Mouse (Mus musculus) heart, postnatal 0 days (tissue): Measurements from ENCODE around the gene Pih1d2. TPM values are rescaled to one million over a fixed set of nuclear protein-coding genes. Genes with fewer than 3 reads are reported as not detected.
A peak's percentile ranks its signal among the peaks of the same experiment; 100 is the strongest.

Experiments
- ATAC-seq: fragments of 200-750 bp; cut with Nextera tagmentation; 2 replicates; pipeline ENCODE4 v1.8.0; 2017; ENCODE audit warnings: low read depth, moderate number of reproducible peaks, moderate library complexity; ENCODE audit not compliant: insufficient read depth
- DNase-seq: peaks from one replicate; pipeline ENCODE4 v3.0.0-alpha.2; 2016; ENCODE audit warnings: low spot score
- H3K27ac ChIP-seq: fragments of 300-500 bp; sonication (generic); 2 replicates; pipeline ENCODE4 v1.5.1; 2014; ENCODE audit warnings: low read depth, mild to moderate bottlenecking
- H3K27me3 ChIP-seq: fragments of 300-500 bp; sonication (generic); 2 replicates; pipeline ENCODE4 v1.6.1; 2014; ENCODE audit warnings: low read length, mixed read lengths; ENCODE audit not compliant: control insufficient read depth, insufficient read depth
- H3K36me3 ChIP-seq: fragments of 300-500 bp; sonication (generic); replicated peaks from 2 replicates; pipeline ENCODE4 v1.6.1; 2014; ENCODE audit warnings: low read length, mixed read lengths; ENCODE audit not compliant: control insufficient read depth, insufficient read depth
- H3K4me1 ChIP-seq: fragments of 300-500 bp; sonication (generic); 2 replicates; pipeline ENCODE4 v1.6.1; 2014; ENCODE audit warnings: antibody characterized with exemption; ENCODE audit not compliant: control insufficient read depth, insufficient read depth
- H3K4me2 ChIP-seq: fragments of 300-500 bp; sonication (generic); 2 replicates; pipeline ENCODE4 v1.6.1; 2014; ENCODE audit warnings: low read depth, mild to moderate bottlenecking, low read length, moderate library complexity
- H3K4me3 ChIP-seq: fragments of 300-500 bp; sonication (generic); 2 replicates; pipeline ENCODE4 v1.5.1; 2014; ENCODE audit warnings: low read depth, low read length
- H3K9ac ChIP-seq: fragments of 300-500 bp; sonication (generic); replicated peaks from 2 replicates; pipeline ENCODE4 v1.6.1; 2014; ENCODE audit warnings: low read depth, low read length, mixed read lengths
- H3K9me3 ChIP-seq: fragments of 300-500 bp; sonication (generic); replicated peaks from 2 replicates; pipeline ENCODE4 v1.6.1; 2016; ENCODE audit warnings: low read length; ENCODE audit not compliant: control insufficient read depth
- CTCF ChIP-seq: IDR thresholded peaks from 2 replicates; pipeline ENCODE4 v1.5.1; 2016; ENCODE audit warnings: antibody characterized with exemption, control low read depth, low read depth
- EP300 ChIP-seq: IDR thresholded peaks from 2 replicates; pipeline ENCODE4 v1.6.1; 2016; ENCODE audit warnings: antibody characterized with exemption, low read depth
- whole genome bisulfite sequencing: fragments of 180-500 bp; shearing (Covaris S2); extraction: QIAGEN DNeasy Blood & Tissue Kit; methylation state at CpG from one replicate; pipeline ENCODE4 v1.1.7; 2014; 5-methylcytosine and 5-hydroxymethylcytosine counted together
- polyA plus RNA-seq: library from polyadenylated mRNA; unstranded; fragments of >200 nt; fragmentation: Nextera tagmentation; extraction: Ambion mirVana; gene quantifications from 2 replicates; pipeline ENCODE4 v1.2.1, GENCODE M21; 2015
- total RNA-seq: library from RNA; depleted of rRNA; stranded (reverse); fragments of >200 nt; gene quantifications from 2 replicates; pipeline ENCODE4 v1.2.3, GENCODE M21; 2014; ENCODE audit warnings: low replicate concordance; rRNA removed

The Pih1d2 gene
- total RNA-seq = 0.27 TPM in 1 of 2 replicates, not detected in the other
- 1.2 and 1.5 TPM in 2 replicates for polyA plus RNA-seq

DNA sequence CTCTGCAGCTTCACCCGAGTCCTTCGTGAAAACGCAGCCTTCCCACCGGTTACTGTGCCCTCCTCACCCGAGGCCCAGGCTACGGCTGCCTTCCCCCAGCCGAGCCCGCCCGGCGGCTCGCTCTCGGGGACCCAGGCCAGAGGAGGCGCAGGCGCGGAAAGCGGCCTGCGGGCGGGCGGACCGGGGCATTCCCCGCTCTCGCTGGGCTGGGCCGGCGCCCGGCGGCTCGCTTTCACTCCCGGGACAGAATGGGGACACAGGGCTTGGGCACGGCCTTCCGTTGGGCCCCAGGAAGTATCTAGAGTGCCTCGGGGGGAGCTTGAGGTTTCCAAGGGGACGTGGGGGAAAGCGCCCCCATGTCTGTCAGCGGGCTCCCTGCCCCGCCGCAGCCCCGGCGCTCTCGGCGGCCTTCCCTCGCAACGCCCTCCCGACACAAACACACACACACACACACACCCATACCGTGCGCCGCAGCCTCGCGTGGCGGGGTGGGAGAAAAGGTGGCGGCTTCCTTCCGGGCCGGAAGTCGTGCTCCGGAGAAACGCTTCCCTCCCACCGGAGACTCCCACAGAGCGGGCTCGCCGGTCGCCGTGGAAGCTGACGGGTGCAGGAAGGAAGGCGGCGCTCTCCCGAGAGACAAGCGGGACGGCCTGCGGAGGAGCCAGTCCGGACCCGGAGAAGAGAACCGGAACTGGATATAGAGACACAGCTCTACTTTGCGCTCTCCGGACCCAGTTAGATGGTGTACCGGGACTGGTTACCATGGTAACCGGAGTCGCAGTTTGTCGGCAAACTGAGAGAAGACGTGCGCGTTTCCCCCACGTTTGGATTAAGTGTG lies at the start of gene Pih1d2, which contains the start of gene Nkapd1:
Pih1d2 (plus strand) TSS at position 556 of the 838 bp plus-strand sequence.
Nkapd1 (minus strand) TSS at position 699 of the 838 bp plus-strand sequence.
- Histone ChIP-seq H3K4me2 (peak within 1 kb of the TSS; percentile 80), H3K4me1 (peaks cover 11% of the 10 kb centered on the region), H3K9me3 (no peaks in the 10 kb centered on the region), H3K9ac (peak within 1 kb of the TSS; percentile 89), H3K27me3 (no peaks in the 10 kb centered on the region), H3K36me3 (peaks cover 26% of the 10 kb centered on the region), H3K4me3 (peak within 1 kb of the TSS; percentile 89), H3K27ac (peak within 1 kb of the TSS; percentile 98)
- peak; percentile 88 for TF ChIP-seq EP300
- no peak for TF ChIP-seq CTCF
- peak; percentile 92 for DNase-seq
- under 1% methylated on average over 75 of the region's 81 CpGs for WGBS
- peak; percentile 94 for ATAC-seq

DNA sequence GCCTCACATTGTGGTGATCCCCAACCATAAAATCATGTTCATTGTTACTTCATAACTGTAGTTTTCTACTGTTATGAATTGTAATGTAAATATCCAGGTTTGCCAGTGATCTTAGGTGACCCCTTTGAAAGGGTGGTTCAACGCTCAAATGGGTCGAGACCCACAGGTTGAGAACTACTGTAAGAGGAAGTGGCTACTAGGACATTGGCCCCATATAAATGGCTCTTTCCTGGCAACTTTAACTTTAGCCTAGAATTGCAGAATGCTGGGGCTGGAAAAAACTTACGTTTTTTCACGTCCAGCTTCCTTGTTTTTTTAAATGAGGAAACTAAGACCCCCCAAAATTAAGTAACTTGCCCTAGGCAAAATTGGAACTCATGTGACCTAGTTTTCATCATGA lies 49.7 kb upstream of the Pih1d2 start:
- WGBS = 80% methylated on average over 4 of the region's 4 CpGs
- ATAC-seq = no peak

GRCm38 (mm10) chr9:50567881-50568280 lies 49.2 kb upstream of the Pih1d2 start:
- Histone ChIP-seq H3K36me3 (no peaks in the 10 kb centered on the region), H3K4me1 (no peaks in the 10 kb centered on the region), H3K27me3 (no peaks in the 10 kb centered on the region), H3K27ac (no peak overlapping the region), H3K9ac (no peak overlapping the region), H3K4me2 (no peak overlapping the region), H3K9me3 (no peaks in the 10 kb centered on the region), H3K4me3 (no peak overlapping the region)
- TF ChIP-seq EP300 (no peak), CTCF (no peak)
- no peak for ATAC-seq
- no peak for DNase-seq
- WGBS = 83% methylated on average over 2 of the region's 2 CpGs

More for the DNA sequence above, 49.7 kb upstream of the Pih1d2 start:
- TF ChIP-seq CTCF (no peak), EP300 (no peak)
- H3K9ac ChIP-seq = no peak overlapping the region
- no peak overlapping the region for H3K4me2 ChIP-seq
- no peak overlapping the region for H3K27ac ChIP-seq
- no peaks in the 10 kb centered on the region for H3K4me1 ChIP-seq
- no peak overlapping the region for H3K4me3 ChIP-seq
- no peaks in the 10 kb centered on the region for H3K9me3 ChIP-seq
- no peaks in the 10 kb centered on the region for H3K36me3 ChIP-seq
- no peaks in the 10 kb centered on the region for H3K27me3 ChIP-seq
- no peak for DNase-seq

- H3K27me3 ChIP-seq = no peaks in the 10 kb centered on the region
- no peaks in the 10 kb centered on the region for H3K9me3 ChIP-seq
- DNase-seq (no peak), ATAC-seq (no peak)
- 49% methylated on average over 10 of the region's 10 CpGs for WGBS
- no peak overlapping the region for H3K27ac ChIP-seq
- H3K36me3 ChIP-seq = no peaks in the 10 kb centered on the region
- no peak overlapping the region for H3K4me2 ChIP-seq
- no peaks in the 10 kb centered on the region for H3K4me1 ChIP-seq
- no peak overlapping the region for H3K9ac ChIP-seq
- TF ChIP-seq CTCF (no peak), EP300 (no peak)
- no peak overlapping the region for H3K4me3 ChIP-seq
Measured at GRCm38 (mm10) chr9:50569599-50570525, 47.3 kb upstream of the Pih1d2 start.

GRCm38 (mm10) chr9:50580370-50580769 lies 36.8 kb upstream of the Pih1d2 start:
- Histone ChIP-seq H3K27ac (no peak overlapping the region), H3K4me3 (no peak overlapping the region), H3K27me3 (no peaks in the 10 kb centered on the region), H3K36me3 (no peaks in the 10 kb centered on the region), H3K4me1 (no peaks in the 10 kb centered on the region), H3K9me3 (no peaks in the 10 kb centered on the region), H3K9ac (no peak overlapping the region), H3K4me2 (no peak overlapping the region)
- no peak for TF ChIP-seq EP300
- TF ChIP-seq CTCF = no peak
- DNase-seq (no peak), ATAC-seq (no peak)
- WGBS = 37% methylated on average over 4 of the region's 4 CpGs
